In genomic region chr3:53210691-53211526, GRCm38 (mm10) we compare ENCODE assay signal across 9 mouse cellular contexts.
DNase-seq lines count a peak whose midpoint lies in the region; TF ChIP-seq lines count a peak whose summit lies in the region.
"Had no signal": no experiment of that assay in that cellular context is flagged by ENCODE, and none has a peak within 500 bp of the region (broad histone marks: within the 10 kb centered on the region; RNA-seq: fewer than 3 reads in every experiment).

No protein-coding gene starts in this region.

- WGBS in thymus, adult 2 months = 89% methylated on average over 10 of the region's 10 CpGs

- no peak overlapping the region for H3K4me3 ChIP-seq in thymus, adult 2 months (ENCODE audit: control insufficient read depth, insufficient read depth, low read length)
- H3K4me3 ChIP-seq: liver, embryonic 13.5 days had no signal

- H3K27me3 ChIP-seq in thymus, adult 2 months (ENCODE audit: control insufficient read depth, insufficient read depth, low read length) = no peaks in the 10 kb centered on the region
- H3K27me3 ChIP-seq: liver, embryonic 13.5 days had no signal

- H3K36me3 ChIP-seq in thymus, adult 2 months (ENCODE audit: control insufficient read depth, insufficient read depth, low read length) = no peaks in the 10 kb centered on the region
- H3K36me3 ChIP-seq: liver, embryonic 13.5 days had no signal

- H3K27ac ChIP-seq in thymus, adult 2 months (ENCODE audit: control insufficient read depth, insufficient read depth, low read length) = no peak overlapping the region
- H3K27ac ChIP-seq: liver, embryonic 13.5 days had no signal

- DNase-seq in embryo, embryonic 10 days (ENCODE audit: low spot score) = peak; percentile 60
- no peak for DNase-seq in embryo, embryonic 9.5 days (ENCODE audit: extremely low spot score)
- peak; percentile 98 for DNase-seq in adipocyte (ENCODE audit: low spot score)
- DNase-seq in gastrocnemius, postnatal 4 days (ENCODE audit: low spot score in 2 of 2) = peak; percentile 31 to 62
- DNase-seq in kidney, postnatal 10 days = peak; percentile 53
- peak; percentile 31 for DNase-seq in yolk sac, embryonic 10.5 days (ENCODE audit: low spot score)
- no peak for DNase-seq in urinary bladder, postnatal 10 days (ENCODE audit: low spot score)
- DNase-seq in thymus, adult 2 months = no peak
- DNase-seq: liver, embryonic 13.5 days had no signal

- no peaks in the 10 kb centered on the region for H3K4me1 ChIP-seq in thymus, adult 2 months (replicated peaks; ENCODE audit: control insufficient read depth, insufficient read depth, low read length)
- H3K4me1 ChIP-seq: liver, embryonic 13.5 days had no signal

- TF ChIP-seq CTCF in thymus, adult 2 months (IDR thresholded peaks at IDR 0.05; ENCODE audit: borderline replicate concordance, control insufficient read depth, extremely low read depth, insufficient read depth, low read length, poor library complexity) = no peak

- TF ChIP-seq POLR2A in thymus, adult 2 months (IDR thresholded peaks at IDR 0.05; ENCODE audit: control insufficient read depth, extremely low read depth, insufficient read depth, low read length, poor library complexity) = no peak

Comparison
In these comparisons a context has a peak if more than half of its experiments do, and no peak if none do; other contexts are left out.
1. DNase-seq: peak in embryo, embryonic 10 days (single experiment), adipocyte (single experiment), gastrocnemius, postnatal 4 days (2 of 2), kidney, postnatal 10 days (single experiment) and yolk sac, embryonic 10.5 days (single experiment); none in embryo, embryonic 9.5 days (single experiment), urinary bladder, postnatal 10 days (single experiment) and thymus, adult 2 months (single experiment).